Mouse (Mus musculus) lung, adult 18-20 months (tissue): Measurements from ENCODE around the gene Prl7b1.

ENCODE experiments used
- DNase-seq, 2 experiments: peaks; one replicate each; pipeline ENCODE4 v3.0.0; 2022; ENCODE audit warnings: mixed read lengths in 2 of 2

The Prl7b1 gene

DNA sequence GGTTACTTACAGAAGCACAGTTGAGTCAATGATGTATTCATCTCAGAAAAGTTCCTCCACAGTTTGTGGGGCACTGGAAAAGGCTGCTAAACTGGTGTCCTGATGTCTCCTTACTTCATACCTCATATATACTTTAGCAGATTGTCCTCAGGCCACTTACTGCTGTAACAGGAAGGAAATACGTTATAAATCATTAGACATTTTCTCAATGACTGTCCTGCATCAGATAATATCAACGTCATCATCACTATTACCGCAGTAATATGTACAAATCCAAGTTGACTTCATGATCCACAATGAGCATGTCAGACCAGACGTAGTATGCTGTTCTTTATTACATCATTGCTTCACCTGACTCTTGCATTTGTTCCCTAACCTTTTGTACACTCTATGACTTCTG lies at the start of gene Prl7b1:
TSS of gene Prl7b1 (minus strand) at position 101 of the 400 bp plus-strand sequence.
- DNase-seq, result no peak

DNA sequence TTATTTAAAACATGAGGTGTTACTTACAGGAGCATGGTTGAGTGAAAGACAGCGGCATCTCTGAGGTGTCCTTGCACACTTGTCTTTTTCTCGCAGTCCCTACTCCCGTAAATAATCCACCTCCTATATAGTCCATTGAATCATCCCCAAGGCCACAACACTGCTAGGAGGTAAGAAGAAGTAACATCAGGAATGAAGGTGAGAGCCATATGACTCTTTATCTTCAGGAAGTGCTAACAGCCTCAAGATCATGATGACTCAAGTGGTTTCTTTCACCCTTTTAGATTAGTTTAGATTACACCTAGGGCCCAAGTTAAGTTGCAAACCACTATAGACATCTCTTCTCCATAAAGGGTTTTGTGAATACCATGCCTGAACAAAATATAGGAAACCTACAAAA lies 32.0 kb upstream of the Prl7b1 start, which contains the start of gene Prl7a1:
TSS of gene Prl7a1 (minus strand) at position 101 of the 400 bp plus-strand sequence.
- no peak for DNase-seq

DNA sequence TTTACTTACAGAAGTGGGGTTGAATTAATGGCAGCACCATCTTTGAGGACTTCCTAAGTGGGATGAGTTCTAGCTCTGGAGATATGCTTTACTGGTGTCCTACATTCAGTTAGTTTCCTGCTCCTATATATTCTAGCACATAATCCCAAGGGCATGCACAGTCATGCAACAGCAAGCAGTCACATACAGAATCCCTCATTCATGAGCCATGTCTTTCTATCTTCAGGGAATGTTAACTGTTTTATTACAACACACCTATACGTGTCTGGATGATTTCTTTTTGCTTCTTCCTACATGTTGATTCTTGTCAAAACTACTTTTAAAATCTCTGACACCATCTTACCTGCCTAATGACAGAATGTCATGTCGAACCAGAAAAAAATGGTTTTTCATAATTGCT lies 28.3 kb downstream of the Prl7b1 start, which contains the start of gene Prl8a1:
TSS of gene Prl8a1 (minus strand) at position 101 of the 400 bp plus-strand sequence.
- DNase-seq, result no peak

DNA sequence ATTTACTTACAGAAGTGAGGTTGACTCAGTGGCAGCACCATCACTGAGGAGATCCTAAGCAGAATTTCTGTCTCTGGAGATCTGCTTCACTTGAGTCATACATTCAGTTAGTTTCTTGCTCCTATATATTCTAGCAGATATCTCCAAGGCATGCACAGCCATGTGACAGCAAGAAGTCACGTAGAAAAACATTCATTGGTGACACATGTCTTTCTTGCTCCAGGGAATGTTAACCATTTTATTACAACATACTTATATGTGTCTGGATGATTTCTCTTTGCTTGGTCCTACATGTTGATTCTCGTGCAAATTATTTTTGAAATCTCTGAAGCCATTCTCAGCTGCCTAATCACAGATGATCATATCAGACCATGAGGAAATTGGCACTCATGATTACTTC lies 45.9 kb downstream of the Prl7b1 start, which contains the start of gene Prl8a9:
TSS of gene Prl8a9 (minus strand) at position 101 of the 400 bp plus-strand sequence.
- no peak for DNase-seq

DNA sequence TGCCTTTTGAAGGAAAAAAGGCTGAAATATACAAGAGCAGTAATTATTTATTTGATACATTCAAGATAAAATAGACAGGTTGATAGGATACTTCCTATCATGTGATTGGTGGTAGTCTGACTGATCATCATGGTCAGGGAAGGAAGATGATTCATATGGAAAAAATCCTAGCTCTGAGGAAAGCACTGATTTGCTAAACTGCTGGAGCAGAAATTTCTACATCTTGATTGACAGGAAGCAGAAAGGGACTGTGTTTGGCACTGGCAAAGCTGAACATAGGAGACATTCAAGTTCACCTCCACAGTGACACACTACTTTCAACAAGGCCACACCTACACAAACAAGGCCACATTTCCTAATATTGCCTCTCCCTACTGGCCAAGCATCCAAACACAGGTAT lies 57.0 kb downstream of the Prl7b1 start:
- no peak for DNase-seq
